Mouse (Mus musculus): Measurements from ENCODE around the gene Iqcf6. TPM values are rescaled to one million over a fixed set of nuclear protein-coding genes. Genes with fewer than 3 reads are reported as not detected.
A peak's percentile ranks its signal among the peaks of the same experiment; 100 is the strongest.

Iqcf6 gene
- polyA plus RNA-seq, 1 experiment from 2014 or later = not detected

DNA sequence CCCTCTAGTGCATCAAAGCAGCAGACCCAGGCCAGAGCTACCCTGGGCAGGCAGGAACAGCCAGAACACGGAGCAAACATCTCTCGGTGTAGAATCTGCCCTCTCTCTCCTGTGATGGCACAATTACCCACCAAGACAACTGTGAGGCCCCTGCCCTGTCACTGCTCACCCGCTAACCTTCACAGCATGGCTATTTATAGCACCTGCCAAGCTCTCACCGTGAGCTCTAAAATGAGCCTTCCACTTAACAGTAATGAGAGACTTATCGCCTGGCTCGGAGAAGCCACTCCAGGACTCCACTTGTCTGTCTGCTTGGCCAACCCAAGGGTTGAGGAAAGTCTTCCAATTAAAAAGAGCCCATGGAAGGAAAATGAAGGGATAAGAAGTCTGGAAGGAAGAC is 36.8 kb downstream of the Iqcf6 start:
- no peak overlapping the region for H3K4me3 ChIP-seq (ENCODE audit: low read depth, low read length)
- 73% methylated on average over 6 of the region's 6 CpGs for WGBS
- H3K9ac ChIP-seq (replicated peaks; ENCODE audit: low read depth) = no peak overlapping the region
- H3K4me2 ChIP-seq (replicated peaks; ENCODE audit: low read depth, low read length) = no peak overlapping the region
- no peaks in the 10 kb centered on the region for H3K9me3 ChIP-seq (ENCODE audit: low read length)
- ATAC-seq = no peak
- TF ChIP-seq CTCF (IDR thresholded peaks at IDR 0.05) (no peak), EP300 (IDR thresholded peaks at IDR 0.05) (no peak)
- peaks cover 35% of the 10 kb centered on the region for H3K36me3 ChIP-seq (ENCODE audit: insufficient read depth, low read length)
- no peak for DNase-seq (ENCODE audit: low spot score)
- no peaks in the 10 kb centered on the region for H3K4me1 ChIP-seq (ENCODE audit: insufficient read depth, low read depth, low read length)
- H3K27ac ChIP-seq (ENCODE audit: low read length) = no peak overlapping the region
- no peaks in the 10 kb centered on the region for H3K27me3 ChIP-seq (replicated peaks; ENCODE audit: insufficient read depth, low read length)

DNA sequence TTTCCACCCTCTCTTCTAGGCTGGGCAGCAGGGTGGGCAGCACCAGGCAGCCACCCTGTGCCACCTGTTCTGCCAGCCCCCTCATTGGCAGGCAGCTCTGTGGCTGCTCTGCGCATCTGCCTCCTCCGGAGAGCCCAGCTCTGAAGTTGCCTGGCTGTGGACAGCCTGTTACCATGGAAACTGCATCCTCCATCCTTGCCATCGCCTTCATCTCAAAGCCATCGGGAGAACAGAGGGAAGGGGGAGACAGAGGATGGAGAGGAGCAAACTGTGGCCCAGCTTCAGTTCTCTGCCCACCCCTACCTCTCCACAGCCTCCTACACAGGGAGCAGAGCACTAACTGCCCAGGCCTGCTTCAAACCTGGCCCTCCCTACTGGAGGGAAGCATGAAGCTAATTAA is 38.1 kb downstream of the Iqcf6 start:
- H3K36me3 ChIP-seq (ENCODE audit: insufficient read depth, low read length) = peaks cover 31% of the 10 kb centered on the region
- no peak for ATAC-seq
- no peak overlapping the region for H3K27ac ChIP-seq (ENCODE audit: low read length)
- H3K4me3 ChIP-seq (ENCODE audit: low read depth, low read length) = no peak overlapping the region
- 85% methylated on average over 4 of the region's 4 CpGs for whole genome bisulfite sequencing
- TF ChIP-seq EP300 (IDR thresholded peaks at IDR 0.05) (no peak), CTCF (IDR thresholded peaks at IDR 0.05) (no peak)
- H3K9ac ChIP-seq (replicated peaks; ENCODE audit: low read depth) = no peak overlapping the region
- no peak overlapping the region for H3K4me2 ChIP-seq (replicated peaks; ENCODE audit: low read depth, low read length)
- no peaks in the 10 kb centered on the region for H3K4me1 ChIP-seq (ENCODE audit: insufficient read depth, low read depth, low read length)
- no peak for DNase-seq (ENCODE audit: low spot score)
- H3K27me3 ChIP-seq (replicated peaks; ENCODE audit: insufficient read depth, low read length) = no peaks in the 10 kb centered on the region
- no peaks in the 10 kb centered on the region for H3K9me3 ChIP-seq (ENCODE audit: low read length)

GRCm38 (mm10) chr9:106664856-106665255 is 38.5 kb downstream of the Iqcf6 start:
- WGBS = 91% methylated on average over 6 of the region's 6 CpGs
- H3K36me3 ChIP-seq (ENCODE audit: insufficient read depth, low read length) = peaks cover 32% of the 10 kb centered on the region

GRCm38 (mm10) chr9:106673860-106674259 is 47.5 kb downstream of the Iqcf6 start:
- 0 out of 2 replicates have a peak, but pooled peaks cover 19% of the 10 kb centered on the region for H3K36me3 ChIP-seq (ENCODE audit: insufficient read depth, low read length)
- no peak overlapping the region for H3K27ac ChIP-seq (ENCODE audit: low read length)
- TF ChIP-seq CTCF (IDR thresholded peaks at IDR 0.05) = no peak
- no peak for TF ChIP-seq EP300 (IDR thresholded peaks at IDR 0.05)
- H3K4me1 ChIP-seq (ENCODE audit: insufficient read depth, low read depth, low read length) = no peaks in the 10 kb centered on the region
- H3K27me3 ChIP-seq (replicated peaks; ENCODE audit: insufficient read depth, low read length) = no peaks in the 10 kb centered on the region
- 94% methylated on average over 2 of the region's 2 CpGs for WGBS
- no peaks in the 10 kb centered on the region for H3K9me3 ChIP-seq (ENCODE audit: low read length)
- no peak overlapping the region for H3K4me2 ChIP-seq (replicated peaks; ENCODE audit: low read depth, low read length)
- no peak for DNase-seq (ENCODE audit: low spot score)
- no peak overlapping the region for H3K9ac ChIP-seq (replicated peaks; ENCODE audit: low read depth)
- no peak for ATAC-seq
- H3K4me3 ChIP-seq (ENCODE audit: low read depth, low read length) = no peak overlapping the region

More at GRCm38 (mm10) chr9:106664856-106665255, 38.5 kb downstream of the Iqcf6 start:
- no peak for ATAC-seq
- no peaks in the 10 kb centered on the region for H3K9me3 ChIP-seq (ENCODE audit: low read length)
- H3K27ac ChIP-seq (ENCODE audit: low read length) = no peak overlapping the region
- DNase-seq (ENCODE audit: low spot score) = no peak
- H3K4me1 ChIP-seq (ENCODE audit: insufficient read depth, low read depth, low read length) = no peaks in the 10 kb centered on the region
- H3K9ac ChIP-seq (replicated peaks; ENCODE audit: low read depth) = no peak overlapping the region
- H3K4me2 ChIP-seq (replicated peaks; ENCODE audit: low read depth, low read length) = no peak overlapping the region
- H3K27me3 ChIP-seq (replicated peaks; ENCODE audit: insufficient read depth, low read length) = no peaks in the 10 kb centered on the region
- TF ChIP-seq CTCF (IDR thresholded peaks at IDR 0.05) (no peak), EP300 (IDR thresholded peaks at IDR 0.05) (no peak)
- H3K4me3 ChIP-seq (ENCODE audit: low read depth, low read length) = no peak overlapping the region

GRCm38 (mm10) chr9:106675480-106675879 is 49.1 kb downstream of the Iqcf6 start:
- Histone ChIP-seq H3K4me2 (replicated peaks; ENCODE audit: low read depth, low read length) (no peak overlapping the region), H3K9me3 (ENCODE audit: low read length) (no peaks in the 10 kb centered on the region), H3K27me3 (replicated peaks; ENCODE audit: insufficient read depth, low read length) (no peaks in the 10 kb centered on the region), H3K4me3 (ENCODE audit: low read depth, low read length) (no peak overlapping the region), H3K27ac (ENCODE audit: low read length) (no peak overlapping the region), H3K36me3 (ENCODE audit: insufficient read depth, low read length) (peaks cover 18% of the 10 kb centered on the region; the same call in 1 of the 2 replicates), H3K4me1 (ENCODE audit: insufficient read depth, low read depth, low read length) (no peaks in the 10 kb centered on the region), H3K9ac (replicated peaks; ENCODE audit: low read depth) (no peak overlapping the region)
- WGBS = 0% methylated on average over 1 of the region's 1 CpGs
- ATAC-seq (peak; percentile 78), DNase-seq (ENCODE audit: low spot score) (peak; percentile 80)
- TF ChIP-seq CTCF (IDR thresholded peaks at IDR 0.05) = peak; percentile 99
- TF ChIP-seq EP300 (IDR thresholded peaks at IDR 0.05) = no peak

DNA sequence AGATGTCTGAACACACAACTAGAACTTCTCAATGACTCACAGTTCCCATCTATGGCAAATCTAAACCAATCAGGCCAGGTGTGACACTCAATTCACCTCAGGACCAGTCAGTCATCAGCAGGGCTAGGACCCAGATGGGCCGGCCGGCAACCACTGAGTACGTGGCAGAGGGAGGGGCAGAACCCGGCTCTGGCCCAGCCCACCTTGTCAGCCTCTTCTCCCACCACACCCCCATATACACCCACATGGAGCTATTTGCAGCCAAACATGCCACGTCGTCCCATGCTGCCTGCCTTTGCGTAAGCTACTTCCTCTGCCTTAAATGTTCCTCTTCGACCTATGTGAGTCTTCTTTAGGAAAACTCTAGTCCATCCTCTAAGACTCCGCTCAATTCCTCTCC is 49.6 kb downstream of the Iqcf6 start:
- WGBS = 73% methylated on average over 9 of the region's 9 CpGs
- Histone ChIP-seq H3K9me3 (ENCODE audit: low read length) (no peaks in the 10 kb centered on the region), H3K4me2 (replicated peaks; ENCODE audit: low read depth, low read length) (no peak overlapping the region), H3K4me3 (ENCODE audit: low read depth, low read length) (no peak overlapping the region), H3K36me3 (ENCODE audit: insufficient read depth, low read length) (peaks cover 22% of the 10 kb centered on the region; the same call in 1 of the 2 replicates), H3K4me1 (ENCODE audit: insufficient read depth, low read depth, low read length) (no peaks in the 10 kb centered on the region), H3K27me3 (replicated peaks; ENCODE audit: insufficient read depth, low read length) (no peaks in the 10 kb centered on the region), H3K9ac (replicated peaks; ENCODE audit: low read depth) (no peak overlapping the region), H3K27ac (ENCODE audit: low read length) (no peak overlapping the region)
- no peak for DNase-seq (ENCODE audit: low spot score)
- ATAC-seq = peak; percentile 24; the same call in 1 of the 2 replicates
- no peak for TF ChIP-seq CTCF (IDR thresholded peaks at IDR 0.05)
- TF ChIP-seq EP300 (IDR thresholded peaks at IDR 0.05) = no peak

GRCm38 (mm10) chr9:106676571-106676970 is 50.2 kb downstream of the Iqcf6 start:
- Histone ChIP-seq H3K4me3 (ENCODE audit: low read depth, low read length) (no peak overlapping the region), H3K4me2 (replicated peaks; ENCODE audit: low read depth, low read length) (no peak overlapping the region), H3K27ac (ENCODE audit: low read length) (no peak overlapping the region), H3K4me1 (ENCODE audit: insufficient read depth, low read depth, low read length) (no peaks in the 10 kb centered on the region), H3K36me3 (ENCODE audit: insufficient read depth, low read length) (peaks cover 25% of the 10 kb centered on the region; the same call in 1 of the 2 replicates), H3K9ac (replicated peaks; ENCODE audit: low read depth) (no peak overlapping the region), H3K27me3 (replicated peaks; ENCODE audit: insufficient read depth, low read length) (no peaks in the 10 kb centered on the region), H3K9me3 (ENCODE audit: low read length) (no peaks in the 10 kb centered on the region)
- DNase-seq (ENCODE audit: low spot score) (no peak), ATAC-seq (no peak)
- 76% methylated on average over 4 of the region's 4 CpGs for WGBS
- TF ChIP-seq CTCF (IDR thresholded peaks at IDR 0.05) (no peak), EP300 (IDR thresholded peaks at IDR 0.05) (no peak)

Other genes starting within 250 kb of the Iqcf6 start
- gene Rpl29, start 197.1 kb upstream of the Iqcf6 start, polyA plus RNA-seq (2015; fragmentation: Nextera tagmentation; extraction: Ambion mirVana) = 656 and 737 TPM in 2 replicates
- 8.5 and 12.5 TPM in 2 replicates for gene Acy1, start 188.3 kb upstream of the Iqcf6 start, polyA plus RNA-seq (2015; fragmentation: Nextera tagmentation; extraction: Ambion mirVana)
- 31.1 and 36.8 TPM in 2 replicates for gene Abhd14b, start 179.1 kb upstream of the Iqcf6 start, polyA plus RNA-seq (2015; fragmentation: Nextera tagmentation; extraction: Ambion mirVana)
- 21.7 and 26.9 TPM in 2 replicates for gene Abhd14a, start 178.9 kb upstream of the Iqcf6 start, polyA plus RNA-seq (2015; fragmentation: Nextera tagmentation; extraction: Ambion mirVana)
- 29.4 and 30.6 TPM in 2 replicates for gene Pcbp4, start 173.3 kb upstream of the Iqcf6 start, polyA plus RNA-seq (2015; fragmentation: Nextera tagmentation; extraction: Ambion mirVana)
- 0.13 and 0.20 TPM in 2 replicates for gene Gpr62, start 160.6 kb upstream of the Iqcf6 start, polyA plus RNA-seq (2015; fragmentation: Nextera tagmentation; extraction: Ambion mirVana)
- gene Rrp9, start 150.6 kb upstream of the Iqcf6 start, polyA plus RNA-seq (2015; fragmentation: Nextera tagmentation; extraction: Ambion mirVana) = 19.4 and 21.7 TPM in 2 replicates
- gene Parp3, start 149.6 kb upstream of the Iqcf6 start, polyA plus RNA-seq (2015; fragmentation: Nextera tagmentation; extraction: Ambion mirVana) = 21.5 and 24.0 TPM in 2 replicates
- not detected in 2 replicates for gene Iqcf1, start 126.6 kb upstream of the Iqcf6 start, polyA plus RNA-seq (2015; fragmentation: Nextera tagmentation; extraction: Ambion mirVana)
- gene Iqcf5, start 112.0 kb upstream of the Iqcf6 start, polyA plus RNA-seq (2015; fragmentation: Nextera tagmentation; extraction: Ambion mirVana) = not detected in 2 replicates
- not detected in 2 replicates for gene Iqcf3, start 65.0 kb upstream of the Iqcf6 start, polyA plus RNA-seq (2015; fragmentation: Nextera tagmentation; extraction: Ambion mirVana)
- not detected in 2 replicates for gene Iqcf4, start 55.6 kb upstream of the Iqcf6 start, polyA plus RNA-seq (2015; fragmentation: Nextera tagmentation; extraction: Ambion mirVana)
- not detected in 2 replicates for gene Grm2, start 29.5 kb downstream of the Iqcf6 start, polyA plus RNA-seq (2015; fragmentation: Nextera tagmentation; extraction: Ambion mirVana)
- gene Tex264, start 59.3 kb downstream of the Iqcf6 start, polyA plus RNA-seq (2015; fragmentation: Nextera tagmentation; extraction: Ambion mirVana) = 63.5 and 67.7 TPM in 2 replicates
- 2.5 and 2.8 TPM in 2 replicates for gene Rad54l2, start 162.6 kb downstream of the Iqcf6 start, polyA plus RNA-seq (2015; fragmentation: Nextera tagmentation; extraction: Ambion mirVana)
- 5.9 and 7.2 TPM in 2 replicates for gene Dcaf1, start 195.3 kb downstream of the Iqcf6 start, polyA plus RNA-seq (2015; fragmentation: Nextera tagmentation; extraction: Ambion mirVana)